Mouse (Mus musculus): ENCODE results near the gene Cryba4.

Gene Cryba4

GRCm38 (mm10) chr5:112286608-112286983, 34.3 kb upstream of the Cryba4 start:
- no peak for DNase-seq (ENCODE audit: low spot score in 2 of 2)

- no peak for DNase-seq (ENCODE audit: low spot score in 2 of 2)
Observed at GRCm38 (mm10) chr5:112285548-112286085, 33.3 kb upstream of the Cryba4 start.

DNA sequence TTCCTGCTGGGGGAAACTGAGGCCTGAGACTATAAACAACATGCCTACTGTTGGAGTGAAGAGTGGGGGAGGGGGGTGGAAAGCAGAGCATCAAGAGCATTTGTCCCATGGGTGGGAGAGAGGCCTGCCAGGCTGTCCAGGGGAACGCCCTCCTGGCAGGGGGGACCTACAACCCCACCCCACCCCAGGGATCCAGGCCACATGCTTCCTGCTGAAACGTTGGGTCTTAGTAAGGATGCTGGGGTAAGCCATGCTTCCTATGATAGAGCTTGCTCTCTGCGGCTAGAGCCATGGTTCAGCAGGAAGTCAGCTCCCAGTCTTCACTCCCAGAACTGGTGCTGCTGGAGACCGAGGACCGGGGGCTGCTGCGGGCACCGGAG, 31.9 kb upstream of the Cryba4 start:
- no peak for DNase-seq (ENCODE audit: low spot score in 2 of 2)

DNA sequence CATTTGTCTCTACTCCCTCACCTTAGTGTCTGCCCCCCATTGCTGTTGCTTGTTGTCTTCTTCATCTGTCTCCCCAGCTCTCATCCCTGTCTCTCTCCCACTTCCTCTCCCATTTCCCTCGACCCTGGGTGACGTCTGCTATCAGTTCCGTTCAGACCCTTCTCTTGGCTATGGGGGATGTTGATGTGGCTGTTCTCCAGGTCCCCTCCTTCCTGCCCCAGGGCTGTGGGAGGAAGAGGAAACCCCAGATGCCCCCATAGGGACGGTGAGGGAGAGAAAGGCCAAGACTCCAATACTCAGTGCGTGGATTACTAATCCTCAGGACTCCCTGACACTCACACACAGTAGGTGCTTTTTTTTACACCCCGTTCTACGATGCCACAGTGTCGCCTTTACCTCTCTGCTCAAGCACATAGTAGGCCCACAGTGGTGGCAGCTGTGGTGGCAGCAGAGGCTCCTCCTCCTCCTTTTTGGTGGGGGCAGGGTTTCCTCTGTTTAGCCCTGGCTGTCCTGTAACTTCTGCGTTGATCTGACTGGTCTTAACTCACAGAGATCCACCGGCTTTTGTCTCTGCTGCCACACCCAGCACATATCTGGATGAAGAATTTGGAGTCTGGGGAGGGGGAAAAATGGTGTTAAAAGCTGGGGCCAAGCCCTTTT, 31.4 kb upstream of the Cryba4 start:
- no peak for DNase-seq (ENCODE audit: low spot score in 2 of 2)

DNA sequence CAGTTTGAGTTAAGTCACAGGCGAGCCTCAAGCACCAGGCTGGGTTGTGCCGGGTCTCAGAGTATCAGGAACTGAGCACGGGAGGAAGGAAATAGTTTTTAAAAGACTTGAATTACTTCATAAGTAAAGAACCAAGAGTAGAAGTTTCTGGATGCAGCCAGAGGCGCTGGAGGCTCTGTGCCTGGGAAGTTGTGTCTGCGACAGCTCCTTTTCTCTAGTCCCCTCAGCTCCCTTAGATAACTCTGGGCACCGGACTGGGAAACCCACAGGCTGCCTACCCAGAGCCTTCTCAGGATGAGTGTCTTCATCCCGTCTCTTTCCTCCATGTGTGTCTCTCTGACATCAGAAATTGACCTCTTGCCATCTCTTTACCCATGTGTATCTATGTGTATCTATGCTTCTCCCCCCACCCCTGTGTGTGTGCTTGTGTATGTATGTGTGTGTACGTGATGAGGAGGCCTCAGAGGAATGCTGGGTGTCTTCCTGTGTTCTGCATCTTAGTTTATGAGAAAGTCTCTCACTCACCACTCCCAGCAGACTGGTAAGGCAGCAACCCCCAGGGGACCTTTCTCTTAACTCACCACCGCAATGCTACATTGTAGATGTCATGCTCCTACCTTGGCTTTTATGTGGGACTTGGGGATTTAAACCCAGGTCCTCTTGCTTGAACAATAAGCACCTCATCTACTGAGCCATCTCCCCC, 30.6 kb upstream of the Cryba4 start:
- no peak for DNase-seq (ENCODE audit: low spot score in 2 of 2)

DNA sequence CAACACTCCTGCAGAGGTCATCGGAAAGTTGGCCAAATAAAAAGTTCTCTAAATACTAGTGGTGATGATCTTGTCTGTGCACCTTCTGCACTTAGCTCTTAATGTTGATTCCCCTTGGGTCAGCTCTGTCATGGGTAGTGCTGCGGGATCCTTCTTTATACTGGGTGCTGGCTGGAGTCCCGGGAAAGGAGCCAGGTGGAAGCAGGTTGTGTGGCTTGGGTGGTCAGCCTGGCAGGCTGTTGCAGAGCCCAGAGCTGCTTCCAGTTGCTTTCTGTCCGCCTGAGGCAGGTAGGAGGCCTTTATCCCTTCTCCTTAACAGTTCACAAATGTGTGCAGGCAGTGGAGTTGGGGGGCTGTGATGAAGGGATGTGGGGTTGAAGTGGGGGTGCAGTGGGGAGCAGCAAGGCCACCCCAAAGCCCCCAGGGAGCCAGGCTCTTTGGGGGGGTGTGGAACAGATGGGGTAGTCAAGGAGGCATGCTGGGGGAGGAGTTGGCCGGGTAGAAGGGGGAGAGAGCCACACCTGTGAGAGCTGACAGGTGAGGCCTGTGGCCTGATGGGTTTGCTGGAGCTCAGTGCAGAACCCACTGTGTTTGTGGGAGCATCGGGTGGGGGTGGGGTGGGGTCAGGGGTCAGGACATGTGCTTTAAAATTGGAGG, 29.9 kb upstream of the Cryba4 start:
- DNase-seq (ENCODE audit: low spot score in 2 of 2), result no peak

DNA sequence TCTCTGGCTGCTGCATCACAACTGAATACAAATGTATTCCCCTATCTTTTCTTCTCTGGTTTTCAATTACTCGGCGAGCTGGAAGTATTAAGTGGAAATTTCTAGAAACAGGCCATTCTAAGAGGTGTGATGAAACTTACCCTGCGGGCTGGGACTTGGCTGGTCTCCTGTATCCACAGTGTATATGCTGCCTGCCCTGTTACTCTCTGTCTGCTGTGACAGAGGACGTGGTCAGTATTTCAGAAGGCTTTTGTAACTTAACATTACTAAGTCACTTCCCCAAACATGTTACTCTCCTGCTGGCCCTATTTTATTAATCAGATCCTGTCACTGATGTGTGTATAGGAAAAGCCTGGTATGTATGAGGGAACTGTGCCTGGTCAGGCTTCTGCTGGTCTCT, 29.4 kb upstream of the Cryba4 start:
- DNase-seq (ENCODE audit: low spot score in 2 of 2), result no peak

- DNase-seq (ENCODE audit: low spot score in 2 of 2), result no peak
Observed at GRCm38 (mm10) chr5:112280863-112281660, 28.7 kb upstream of the Cryba4 start.

- DNase-seq (ENCODE audit: low spot score in 2 of 2), result peak in 1 of 2 experiments; percentile 44
Observed at GRCm38 (mm10) chr5:112280151-112280550, 27.8 kb upstream of the Cryba4 start.

GRCm38 (mm10) chr5:112279181-112280021, 27.1 kb upstream of the Cryba4 start:
- DNase-seq (ENCODE audit: low spot score in 2 of 2), result no peak

GRCm38 (mm10) chr5:112277906-112278470, 25.7 kb upstream of the Cryba4 start:
- DNase-seq (ENCODE audit: low spot score in 2 of 2), result no peak

DNA sequence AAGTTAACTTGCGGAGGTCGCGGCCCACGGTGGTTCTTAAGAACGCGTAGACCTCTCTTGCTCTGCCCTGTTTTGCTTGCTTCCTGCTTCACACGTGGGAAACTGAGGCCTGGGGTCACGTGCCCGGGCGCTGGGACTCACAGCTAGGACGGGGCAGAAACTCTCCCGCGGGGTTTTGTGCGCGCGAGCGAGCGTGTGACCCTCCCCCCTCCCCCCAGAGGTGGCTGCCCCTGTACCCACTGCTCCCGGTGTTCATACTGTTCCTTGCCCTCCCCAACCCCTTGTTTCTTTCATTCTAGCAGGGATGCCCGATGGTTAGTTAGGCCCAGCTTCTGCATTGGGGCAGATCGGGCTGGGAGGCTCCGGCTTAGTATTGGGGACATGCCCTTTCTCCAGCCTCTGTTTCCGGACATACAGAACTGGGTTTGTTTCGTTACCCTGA, 24.6 kb upstream of the Cryba4 start:
- no peak for DNase-seq (ENCODE audit: low spot score in 2 of 2)

DNA sequence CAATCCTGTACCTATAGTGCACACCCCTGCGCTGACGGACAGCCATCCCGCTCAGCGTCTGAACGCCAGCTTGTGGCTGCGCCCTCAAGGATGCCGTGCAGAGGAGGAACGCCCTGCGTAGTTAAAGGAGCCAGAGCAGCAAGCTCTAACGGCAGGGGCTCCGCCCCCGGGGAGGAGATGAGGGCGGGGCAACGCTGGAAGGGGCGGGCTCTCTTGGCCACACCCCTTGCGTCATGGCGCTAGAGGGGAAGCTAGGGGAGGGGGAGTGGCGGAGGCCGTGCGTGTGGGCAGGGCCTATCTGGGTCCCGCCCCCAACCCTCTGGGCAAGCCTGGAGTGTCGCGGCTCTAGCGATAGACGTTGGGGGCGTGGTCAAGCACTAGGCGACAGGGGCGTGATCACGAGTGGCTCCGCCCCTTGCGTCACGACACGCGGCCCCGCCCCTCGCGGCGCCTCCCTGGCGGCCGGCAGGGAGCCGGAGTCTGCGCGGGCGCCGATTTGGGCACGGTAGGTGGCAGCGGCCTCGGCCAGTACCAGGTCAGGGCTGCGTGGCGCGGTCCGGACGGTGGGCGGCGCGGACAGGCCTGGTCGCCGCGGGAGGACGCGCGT, 24.1 kb upstream of the Cryba4 start, which contains the start of gene Tpst2:
Gene Tpst2, plus strand, starts transcription at position 425 of the 607 bp plus-strand sequence.
- peak; percentile 99 to 100 for DNase-seq (ENCODE audit: low spot score in 2 of 2)

DNA sequence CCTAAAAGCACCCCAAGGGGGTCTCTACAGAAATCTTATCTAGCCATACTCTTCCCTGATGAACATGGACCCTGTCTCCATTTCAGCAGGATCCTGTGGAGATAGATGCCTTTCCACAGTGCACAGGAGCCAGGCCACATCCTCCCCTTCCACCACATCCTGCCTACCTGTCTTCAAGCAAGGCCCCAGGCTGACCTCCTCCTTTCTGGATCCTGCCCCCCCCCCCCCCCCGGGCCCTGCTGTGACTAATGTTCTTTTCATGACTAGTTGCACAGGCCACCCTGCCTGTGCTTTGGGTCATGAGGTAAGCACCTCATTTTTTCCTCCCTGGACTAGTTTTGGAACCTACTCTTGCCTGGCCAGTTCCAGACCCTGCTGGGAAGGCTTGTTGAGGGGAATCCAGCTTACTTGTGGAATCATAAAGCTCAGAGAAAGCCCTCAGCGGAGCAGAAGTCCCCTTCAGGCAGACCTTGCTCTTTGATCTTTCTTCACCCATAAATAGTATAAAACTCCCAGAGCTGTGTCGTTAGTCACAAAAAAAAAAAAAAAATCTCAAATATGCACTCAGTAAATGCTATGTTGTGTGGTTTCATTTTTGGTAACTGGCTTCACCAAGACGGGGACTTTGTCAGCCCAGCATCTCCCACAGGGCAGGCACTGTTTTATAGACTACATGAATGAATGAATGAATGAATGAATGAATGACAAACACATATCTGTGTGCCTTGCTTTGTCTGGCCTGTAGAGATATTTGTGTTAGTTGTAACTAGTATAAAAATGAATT, 22.9 kb upstream of the Cryba4 start:
- DNase-seq (ENCODE audit: low spot score in 2 of 2), result no peak

DNA sequence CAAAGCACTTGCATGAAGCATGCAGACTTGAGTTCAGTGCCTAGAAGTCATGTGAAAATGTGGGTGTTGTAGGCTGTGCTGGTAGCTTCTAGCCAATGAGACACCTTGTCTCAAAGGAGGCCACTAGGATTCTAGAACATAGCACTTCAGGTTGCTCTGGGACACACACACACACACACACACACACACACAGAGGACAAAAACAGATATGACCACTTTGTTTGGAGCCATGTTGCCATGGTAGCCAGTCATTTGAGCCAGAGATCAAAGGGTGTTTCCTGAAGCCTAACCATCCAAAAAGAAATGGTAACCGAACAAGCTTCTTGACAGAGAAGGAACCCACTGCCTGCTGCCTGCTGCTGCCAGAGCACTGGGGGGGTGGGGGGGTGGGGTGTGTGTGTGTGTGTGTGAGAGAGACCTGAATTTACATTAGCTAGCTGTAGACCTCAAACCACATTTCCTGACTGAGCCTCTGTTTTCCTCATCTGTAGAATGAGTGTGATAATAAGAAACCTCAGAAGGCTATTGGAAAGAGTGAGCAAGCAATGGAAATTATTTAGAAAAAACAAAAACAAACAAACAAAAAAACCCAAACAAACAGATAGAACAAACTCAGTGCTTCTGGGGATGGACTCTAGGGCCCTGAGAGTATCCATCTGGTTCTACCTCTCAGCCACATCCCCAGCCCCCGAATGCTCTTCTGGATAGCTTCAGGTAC, 21.6 kb upstream of the Cryba4 start:
- DNase-seq (ENCODE audit: low spot score in 2 of 2), result no peak

GRCm38 (mm10) chr5:112272934-112273333, 20.6 kb upstream of the Cryba4 start:
- DNase-seq (ENCODE audit: low spot score in 2 of 2), result no peak

GRCm38 (mm10) chr5:112270764-112271541, 18.6 kb upstream of the Cryba4 start:
- DNase-seq (ENCODE audit: low spot score in 2 of 2), result peak in 1 of 2 experiments; percentile 48
